In genomic region chr14:98833230-98833999, GRCm38 (mm10) we compare ENCODE assay signal across 17 mouse cellular contexts.
A peak's percentile ranks its signal among the peaks of the same experiment; 100 is the strongest.
DNase-seq lines count a peak whose midpoint lies in the region; ATAC-seq and TF ChIP-seq lines count a peak whose summit lies in the region.
"Had no signal": no experiment of that assay in that cellular context is flagged by ENCODE, and none has a peak within 500 bp of the region (broad histone marks: within the 10 kb centered on the region; RNA-seq: fewer than 3 reads in every experiment).

No protein-coding gene starts in this region.

- H3K9me3 ChIP-seq in midbrain, embryonic 15.5 days = no peaks in the 10 kb centered on the region
- no peaks in the 10 kb centered on the region for H3K9me3 ChIP-seq in midbrain, embryonic 10.5 days (replicated peaks)
- H3K9me3 ChIP-seq in forebrain, embryonic 15.5 days = no peaks in the 10 kb centered on the region
- no peaks in the 10 kb centered on the region for H3K9me3 ChIP-seq in hindbrain, postnatal 0 days (ENCODE audit: low read length)
- H3K9me3 ChIP-seq: embryonic facial prominence, embryonic 15.5 days; heart, embryonic 15.5 days; liver, embryonic 13.5 days; stomach, embryonic 15.5 days had no signal

- DNase-seq in midbrain, embryonic 10.5 days (ENCODE audit: low spot score) = no peak
- DNase-seq in hindbrain, postnatal 0 days (ENCODE audit: low spot score) = peak; percentile 17
- DNase-seq in retina, postnatal 1 day = peak; percentile 41
- DNase-seq in heart, adult 8-10 months (ENCODE audit: low spot score) = no peak
- DNase-seq in left cerebral cortex, postnatal 10 days (ENCODE audit: extremely low spot score in 1 of 2, low spot score in 2 of 2) = no peak
- DNase-seq: adrenal gland, postnatal 36 days; cerebellum, postnatal 36 days; gastrocnemius, postnatal 25 days; kidney, postnatal 10 days; liver, embryonic 13.5 days; lung, postnatal 14 days had no signal

- WGBS in midbrain, embryonic 15.5 days = 59% methylated on average over 13 of the region's 13 CpGs
- WGBS in midbrain, embryonic 10.5 days = 91% methylated on average over 13 of the region's 13 CpGs
- WGBS in forebrain, embryonic 15.5 days = 31% methylated on average over 13 of the region's 13 CpGs
- 46% methylated on average over 13 of the region's 13 CpGs for WGBS in hindbrain, postnatal 0 days

- ATAC-seq in midbrain, embryonic 15.5 days (replicated peaks) = 0 out of 2 replicates have a peak, but pooled peaks have one; percentile 50
- ATAC-seq in forebrain, embryonic 15.5 days (replicated peaks) = no peak; the same call in 1 of the 2 replicates
- ATAC-seq in hindbrain, postnatal 0 days = no peak
- ATAC-seq: intestine, embryonic 16.5 days had no signal

- TF ChIP-seq CTCF in hindbrain, postnatal 0 days (IDR thresholded peaks at IDR 0.05; ENCODE audit: low read depth) = no peak

- H3K4me2 ChIP-seq in midbrain, embryonic 15.5 days = no peak overlapping the region
- H3K4me2 ChIP-seq in forebrain, embryonic 15.5 days (replicated peaks) = peak overlapping the region; percentile 23
- H3K4me2 ChIP-seq in hindbrain, postnatal 0 days (ENCODE audit: low read depth, low read length) = peak overlapping the region; percentile 1
- H3K4me2 ChIP-seq: embryonic facial prominence, embryonic 15.5 days; heart, embryonic 15.5 days; liver, embryonic 13.5 days; stomach, embryonic 15.5 days had no signal

- no peaks in the 10 kb centered on the region for H3K36me3 ChIP-seq in midbrain, embryonic 15.5 days (replicated peaks)
- H3K36me3 ChIP-seq in midbrain, embryonic 10.5 days = no peaks in the 10 kb centered on the region
- no peaks in the 10 kb centered on the region for H3K36me3 ChIP-seq in forebrain, embryonic 15.5 days
- no peaks in the 10 kb centered on the region for H3K36me3 ChIP-seq in hindbrain, postnatal 0 days (ENCODE audit: insufficient read depth, low read length)
- H3K36me3 ChIP-seq: embryonic facial prominence, embryonic 15.5 days; heart, embryonic 15.5 days; liver, embryonic 13.5 days; stomach, embryonic 15.5 days had no signal

- no peak overlapping the region for H3K27ac ChIP-seq in midbrain, embryonic 15.5 days
- no peak overlapping the region for H3K27ac ChIP-seq in midbrain, embryonic 10.5 days (replicated peaks)
- no peak overlapping the region for H3K27ac ChIP-seq in forebrain, embryonic 15.5 days (replicated peaks)
- H3K27ac ChIP-seq in hindbrain, postnatal 0 days = no peak overlapping the region
- H3K27ac ChIP-seq: embryonic facial prominence, embryonic 15.5 days; heart, embryonic 15.5 days; liver, embryonic 13.5 days; stomach, embryonic 15.5 days had no signal

- intact Hi-C loops in left cerebral cortex, postnatal 10 days (cut with DNase I) = no loop called here

- H3K27me3 ChIP-seq in midbrain, embryonic 15.5 days (replicated peaks) = no peaks in the 10 kb centered on the region
- no peaks in the 10 kb centered on the region for H3K27me3 ChIP-seq in midbrain, embryonic 10.5 days (ENCODE audit: low read depth, poor library complexity, severe bottlenecking)
- H3K27me3 ChIP-seq in forebrain, embryonic 15.5 days = 0 out of 2 replicates have a peak, but pooled peaks cover 5% of the 10 kb centered on the region
- no peaks in the 10 kb centered on the region for H3K27me3 ChIP-seq in hindbrain, postnatal 0 days (ENCODE audit: insufficient read depth, low read length)
- H3K27me3 ChIP-seq: embryonic facial prominence, embryonic 15.5 days; heart, embryonic 15.5 days; liver, embryonic 13.5 days; stomach, embryonic 15.5 days had no signal

- no peaks in the 10 kb centered on the region for H3K4me1 ChIP-seq in midbrain, embryonic 15.5 days
- no peaks in the 10 kb centered on the region for H3K4me1 ChIP-seq in midbrain, embryonic 10.5 days
- H3K4me1 ChIP-seq in forebrain, embryonic 15.5 days = peaks cover 11% of the 10 kb centered on the region
- H3K4me1 ChIP-seq in hindbrain, postnatal 0 days (ENCODE audit: insufficient read depth, low read length) = no peaks in the 10 kb centered on the region
- H3K4me1 ChIP-seq: embryonic facial prominence, embryonic 15.5 days; heart, embryonic 15.5 days; liver, embryonic 13.5 days; stomach, embryonic 15.5 days had no signal

- H3K4me3 ChIP-seq in midbrain, embryonic 15.5 days = no peak overlapping the region
- H3K4me3 ChIP-seq in midbrain, embryonic 10.5 days = no peak overlapping the region
- H3K4me3 ChIP-seq in forebrain, embryonic 15.5 days = no peak overlapping the region
- no peak overlapping the region for H3K4me3 ChIP-seq in hindbrain, postnatal 0 days (ENCODE audit: low read length)
- H3K4me3 ChIP-seq: embryonic facial prominence, embryonic 15.5 days; heart, embryonic 15.5 days; liver, embryonic 13.5 days; stomach, embryonic 15.5 days had no signal

- no peak overlapping the region for H3K9ac ChIP-seq in midbrain, embryonic 15.5 days
- H3K9ac ChIP-seq in forebrain, embryonic 15.5 days (replicated peaks) = no peak overlapping the region
- H3K9ac ChIP-seq in hindbrain, postnatal 0 days (replicated peaks; ENCODE audit: low read length) = no peak overlapping the region
- H3K9ac ChIP-seq: embryonic facial prominence, embryonic 15.5 days; heart, embryonic 15.5 days; liver, embryonic 13.5 days; stomach, embryonic 15.5 days had no signal

Comparison
In these comparisons a context has a peak if more than half of its experiments do, and no peak if none do; other contexts are left out.
1. DNase-seq: peak in hindbrain, postnatal 0 days (single experiment) and retina, postnatal 1 day (single experiment); none in midbrain, embryonic 10.5 days (single experiment), heart, adult 8-10 months (single experiment) and left cerebral cortex, postnatal 10 days (0 of 2).